Mouse (Mus musculus) kidney, adult 2 months (tissue): ENCODE data around the gene Mocs3.

Experiments
- CTCF ChIP-seq: fragments of 200-500 bp; conservative IDR thresholded peaks from 2 replicates; pipeline ENCODE4 v1.5.1; 2011; ENCODE audit warnings: low read depth, mild to moderate bottlenecking, control low read depth, low read length, moderate library complexity, mixed read lengths; ENCODE audit not compliant: insufficient read depth, insufficient read length
- POLR2A ChIP-seq: fragments of 200-500 bp; IDR thresholded peaks from one replicate; pipeline ENCODE4 v1.6.1; 2011; ENCODE audit warnings: low read depth, low read length, control low read depth

DNA sequence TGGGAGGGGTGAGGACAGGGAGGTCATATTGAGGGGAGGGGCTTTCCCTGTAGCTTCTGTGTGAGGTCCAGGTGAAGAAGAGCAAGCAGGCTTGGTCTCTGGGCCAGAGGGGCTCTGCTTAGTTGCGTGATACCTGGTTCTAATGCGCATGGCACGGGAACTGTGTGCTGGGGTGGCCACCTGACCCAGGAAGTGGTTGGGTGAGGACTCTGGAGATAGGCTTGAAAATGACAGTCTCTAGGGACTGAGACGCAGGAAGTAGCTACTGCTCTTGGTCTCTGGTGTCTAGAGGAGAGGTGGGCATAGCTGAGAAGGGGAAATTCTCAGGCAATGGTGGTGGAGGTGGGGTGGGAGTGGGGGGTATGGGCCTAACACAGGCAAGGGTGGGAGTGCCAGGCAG, 26.8 kb downstream of the Mocs3 start:
- no peak for TF ChIP-seq CTCF
- TF ChIP-seq POLR2A: no peak
